Mouse (Mus musculus) macrophage (primary cell): ENCODE data around the gene Srp72. TPM values are rescaled to one million over a fixed set of nuclear protein-coding genes. Genes with fewer than 3 reads are reported as not detected.
"Not testable (repeated sequence)": the region's sequence is repeated elsewhere in the genome, so short reads cannot be mapped to it uniquely, and the experiment has no call there.

Source experiments
- H3K27ac ChIP-seq: fragments of 350-480 bp; formaldehyde crosslinking; 2 replicates; pipeline ENCODE4 v1.9.0; 2021
- H3K36me3 ChIP-seq: fragments of 350-480 bp; formaldehyde crosslinking; 2 replicates; pipeline ENCODE4 v1.9.0; 2021; ENCODE audit errors: inconsistent target
- H3K4me3 ChIP-seq: fragments of 350-480 bp; formaldehyde crosslinking; 2 replicates; pipeline ENCODE4 v1.9.0; 2021; ENCODE audit errors: inconsistent target
- H3K79me2 ChIP-seq: fragments of 350-480 bp; formaldehyde crosslinking; 2 replicates; pipeline ENCODE4 v1.9.0; 2021; ENCODE audit errors: inconsistent target
- WGBS: methylation state at CpG from one replicate; pipeline ENCODE4 v1.1.7; 2026; ENCODE audit warnings: inconsistent platforms; ENCODE audit not compliant: missing documents; 5-methylcytosine and 5-hydroxymethylcytosine counted together
- polyA plus RNA-seq: library from polyadenylated mRNA; stranded (reverse); fragments of 250-400 nt; gene quantifications from 3 replicates; pipeline ENCODE4 v1.2.4, GENCODE M21; 2018; ENCODE audit warnings: inconsistent platforms

Srp72 gene
- polyA plus RNA-seq, 1 experiment from 2014 or later: 120 TPM

DNA sequence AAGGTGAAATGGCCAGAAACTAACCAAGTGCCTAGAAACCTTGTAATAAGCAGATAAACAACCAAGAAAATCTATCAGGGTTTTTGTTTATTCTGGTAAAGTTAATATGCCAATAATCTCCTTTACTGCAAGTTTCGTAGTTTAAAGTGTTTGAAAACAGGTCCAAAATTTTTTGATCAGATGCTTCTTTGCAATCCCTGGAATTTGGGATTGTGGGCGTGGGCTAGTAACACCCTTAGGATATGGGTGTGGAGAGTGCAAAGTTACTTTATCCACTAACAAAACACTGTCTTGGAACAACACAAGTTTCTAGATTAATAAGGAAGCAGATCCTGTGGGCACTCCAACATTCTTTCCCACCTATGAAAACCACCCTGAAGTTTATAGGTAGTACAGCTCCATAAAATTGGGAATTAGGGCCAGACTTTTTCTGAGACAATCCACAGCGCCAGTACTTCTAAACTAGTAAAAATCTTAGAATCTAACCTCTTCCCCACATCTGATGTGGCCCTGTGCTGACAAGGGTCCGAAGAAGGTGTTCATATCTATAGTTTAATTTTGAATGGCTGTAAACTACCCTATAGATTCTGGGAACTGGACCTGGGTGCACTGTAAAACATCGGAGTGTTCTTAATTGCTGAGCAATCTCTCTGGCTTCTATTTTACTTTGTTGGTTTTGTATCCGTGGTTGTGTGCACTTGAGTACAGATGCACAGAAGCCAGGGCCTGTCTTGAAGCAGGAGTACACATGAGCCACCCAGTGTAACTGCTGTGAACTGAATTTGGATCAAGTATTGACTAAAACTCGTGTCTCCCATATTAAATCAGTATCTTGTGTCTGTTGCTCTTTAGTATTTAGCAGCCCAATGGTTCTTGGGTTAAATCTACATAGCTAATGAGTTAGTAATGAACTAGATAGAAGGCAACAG is 22.1 kb upstream of the Srp72 start:
- peak overlapping the region; percentile 53 for H3K27ac ChIP-seq
- H3K36me3 ChIP-seq: peaks cover 10% of the 10 kb centered on the region
- peak overlapping the region; percentile 79 for H3K4me3 ChIP-seq
- whole genome bisulfite sequencing: 4% methylated on average over 7 of the region's 7 CpGs
- peaks cover 79% of the 10 kb centered on the region for H3K79me2 ChIP-seq

DNA sequence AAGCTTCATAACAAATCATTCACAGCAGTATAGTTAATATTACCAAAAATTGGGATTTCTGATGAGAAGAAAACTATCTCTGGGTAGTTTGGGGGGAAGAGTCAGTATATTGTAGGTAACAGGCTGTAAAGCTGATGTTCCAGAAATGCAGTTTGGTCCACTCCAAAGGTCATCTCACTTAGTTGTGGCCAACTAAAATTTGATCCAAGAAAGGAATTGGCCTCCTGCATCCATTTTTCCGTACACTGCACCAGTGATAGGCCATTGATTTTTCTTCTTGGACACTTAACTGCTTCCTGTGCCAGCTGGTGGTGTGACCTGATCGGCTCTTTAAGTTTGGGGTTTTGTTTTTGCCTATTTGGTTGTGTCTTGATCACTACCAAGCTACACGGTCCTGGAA is 20.7 kb upstream of the Srp72 start:
- Histone ChIP-seq H3K27ac (no peak overlapping the region), H3K4me3 (no peak overlapping the region), H3K79me2 (peaks cover 65% of the 10 kb centered on the region), H3K36me3 (peaks cover 23% of the 10 kb centered on the region)
- 79% methylated on average over 3 of the region's 3 CpGs for WGBS

DNA sequence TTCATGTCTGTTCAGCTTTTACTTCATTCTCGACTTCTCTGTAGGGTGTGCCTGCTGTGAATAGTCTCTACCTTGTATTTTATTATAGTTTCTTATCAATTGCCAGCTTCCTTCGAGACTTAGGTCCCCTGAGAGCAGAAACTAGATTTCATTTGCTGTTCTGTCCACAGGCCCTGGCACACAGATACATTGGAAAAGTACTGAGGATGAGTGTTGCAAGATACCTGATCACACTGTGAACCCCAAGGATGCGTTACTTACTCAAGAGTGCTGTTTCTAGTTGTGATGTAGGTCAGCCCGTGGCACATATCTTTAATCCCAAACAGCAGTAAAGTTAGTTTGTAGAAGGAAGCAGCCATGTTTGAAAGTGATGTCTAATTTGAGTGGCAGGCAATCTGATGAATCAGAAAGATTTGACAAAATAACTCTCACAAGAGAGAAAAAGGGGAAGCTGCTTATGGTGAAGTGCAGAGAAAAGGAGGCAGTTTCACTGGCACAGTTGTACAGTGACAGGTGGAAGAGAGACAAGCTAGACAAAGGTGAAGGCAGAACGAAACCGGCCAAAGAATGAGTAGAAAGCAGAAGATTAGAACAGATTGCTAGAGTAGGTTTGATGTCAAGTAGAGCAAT is 20.1 kb upstream of the Srp72 start:
- H3K4me3 ChIP-seq: no peak overlapping the region
- 50% methylated on average over 6 of the region's 6 CpGs for WGBS

DNA sequence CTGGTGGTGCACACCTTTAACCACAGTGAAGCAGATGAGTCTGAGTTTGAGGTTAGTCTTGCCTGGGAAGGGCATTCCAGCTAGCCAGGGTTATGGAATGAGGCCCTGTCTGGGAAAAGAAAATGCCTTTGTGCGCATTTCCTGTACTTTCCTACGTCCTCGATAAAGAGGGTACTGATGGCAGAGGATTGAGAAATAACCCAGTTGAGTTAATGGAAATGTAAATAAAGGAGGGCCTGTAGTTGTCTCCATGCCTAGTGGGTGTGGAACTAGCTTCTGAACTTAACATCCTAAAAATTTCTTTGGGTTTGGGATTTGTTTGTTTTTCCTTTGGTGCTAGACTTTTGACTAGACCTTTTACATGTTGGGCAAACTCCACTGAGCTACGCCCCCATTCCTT is 19.0 kb upstream of the Srp72 start:
- Histone ChIP-seq H3K36me3 (peaks cover 34% of the 10 kb centered on the region), H3K79me2 (peaks cover 48% of the 10 kb centered on the region), H3K27ac (no peak overlapping the region), H3K4me3 (no peak overlapping the region)
- WGBS: 87% methylated on average over 4 of the region's 4 CpGs

More for the DNA sequence above, 20.1 kb upstream of the Srp72 start:
- Histone ChIP-seq H3K79me2 (peaks cover 59% of the 10 kb centered on the region), H3K27ac (no peak overlapping the region; the same call in 1 of the 2 replicates), H3K36me3 (peaks cover 26% of the 10 kb centered on the region)

DNA sequence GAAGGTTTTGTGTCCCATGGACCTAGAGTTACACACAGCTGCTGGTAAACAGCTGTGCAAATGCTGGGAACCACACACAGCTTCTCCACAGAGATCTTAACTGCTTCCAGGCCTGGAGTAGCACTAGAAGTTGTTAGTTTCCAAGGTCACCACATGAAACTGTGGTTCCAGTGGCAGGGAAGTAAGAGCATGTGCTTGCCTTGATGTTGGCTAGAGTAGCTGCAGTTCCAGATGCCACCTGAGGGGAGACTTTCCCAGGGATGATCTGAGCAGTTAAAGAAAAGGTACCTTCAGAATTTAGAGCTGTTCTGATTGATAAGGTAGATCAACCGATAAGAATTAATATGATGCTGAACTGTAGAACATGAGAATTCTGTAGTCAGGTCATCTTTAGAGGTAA is 16.5 kb upstream of the Srp72 start:
- Histone ChIP-seq H3K79me2 (peaks cover 32% of the 10 kb centered on the region), H3K36me3 (peaks cover 58% of the 10 kb centered on the region), H3K4me3 (no peak overlapping the region), H3K27ac (no peak overlapping the region)
- 100% methylated on average over 1 of the region's 1 CpGs for WGBS

DNA sequence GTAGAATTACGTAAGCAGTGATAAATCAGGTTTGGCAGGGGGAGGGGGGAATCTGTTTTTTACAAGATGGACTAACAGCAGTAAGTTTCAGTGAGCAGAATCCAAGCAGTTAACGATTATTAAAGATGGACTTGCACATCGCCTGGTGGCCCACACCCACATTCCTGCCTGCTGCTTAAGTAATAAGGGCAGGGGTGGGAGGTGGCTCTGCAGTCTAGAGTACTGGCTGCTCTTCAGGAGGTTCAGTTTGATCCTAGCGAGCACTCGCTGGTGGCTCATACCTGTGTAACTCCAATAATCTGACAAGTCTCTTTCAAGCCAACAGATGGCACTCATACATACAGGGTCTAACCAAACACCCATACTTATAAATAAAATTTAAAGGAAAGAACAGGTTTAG is 14.9 kb upstream of the Srp72 start:
- Histone ChIP-seq H3K36me3 (peaks cover 67% of the 10 kb centered on the region), H3K27ac (no peak overlapping the region), H3K79me2 (peaks cover 18% of the 10 kb centered on the region), H3K4me3 (no peak overlapping the region)
- WGBS: 96% methylated on average over 5 of the region's 5 CpGs

DNA sequence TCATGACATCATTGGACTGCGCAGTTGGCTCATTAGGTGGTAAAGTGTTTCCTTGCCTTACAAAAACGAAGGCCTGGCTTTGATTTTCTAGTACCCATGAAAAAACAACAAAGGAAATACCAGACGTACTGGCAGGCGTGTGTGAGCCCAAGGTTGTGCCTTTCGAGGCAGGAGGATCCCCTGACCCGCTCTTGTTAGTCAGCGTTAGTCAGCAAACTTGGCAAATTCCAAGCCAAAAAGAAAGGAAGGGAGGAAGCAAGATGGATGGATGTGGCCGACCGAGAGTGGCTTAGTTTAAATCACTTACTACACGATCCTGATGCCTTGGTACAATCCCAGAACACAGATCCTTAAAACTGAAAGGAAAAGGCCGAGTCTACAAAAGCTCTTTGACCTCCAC is 11.9 kb upstream of the Srp72 start:
- WGBS: 92% methylated on average over 11 of the region's 11 CpGs
- H3K27ac ChIP-seq: no peak overlapping the region
- H3K36me3 ChIP-seq: peaks cover 82% of the 10 kb centered on the region
- no peaks in the 10 kb centered on the region for H3K79me2 ChIP-seq
- no peak overlapping the region for H3K4me3 ChIP-seq

DNA sequence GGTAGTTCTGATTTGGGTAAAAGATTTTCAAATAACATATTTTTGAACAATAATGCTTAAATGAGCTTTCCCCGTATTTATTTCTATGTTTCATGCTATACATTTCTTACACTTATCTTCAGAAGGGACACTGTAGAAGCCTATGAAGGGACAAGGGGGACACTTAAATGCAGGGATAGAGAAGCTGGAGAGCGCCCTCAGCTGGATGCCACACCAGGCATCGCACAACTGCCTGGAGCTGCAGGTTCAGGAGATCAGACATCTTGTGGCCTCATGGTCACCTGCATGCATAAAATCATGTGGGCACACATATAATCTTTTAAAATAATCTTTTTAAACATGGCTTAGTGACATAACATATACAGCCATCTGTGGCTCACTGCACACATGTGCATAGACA is 9.8 kb upstream of the Srp72 start:
- Histone ChIP-seq H3K4me3 (no peak overlapping the region), H3K79me2 (no peaks in the 10 kb centered on the region), H3K27ac (no peak overlapping the region), H3K36me3 (peaks cover 84% of the 10 kb centered on the region)
- 100% methylated on average over 3 of the region's 3 CpGs for WGBS

DNA sequence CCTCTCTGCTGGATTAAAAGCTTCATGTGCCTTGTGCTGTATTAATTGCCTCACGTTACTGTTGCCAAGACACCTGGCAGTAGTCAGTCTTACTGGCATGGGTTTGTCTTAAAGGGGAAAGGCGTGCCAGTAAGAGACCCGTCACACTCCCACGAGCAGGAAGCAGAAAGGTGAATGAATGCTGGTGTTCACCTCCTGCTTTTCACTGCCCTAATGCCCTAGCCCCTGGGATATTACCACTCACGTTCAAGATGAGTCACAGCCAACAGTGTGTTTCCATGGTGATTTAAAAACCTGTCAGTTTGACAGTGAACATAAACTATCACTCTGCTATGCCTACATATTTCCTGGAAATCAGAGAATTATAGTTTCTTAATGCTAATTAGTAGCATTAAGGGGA is 5.2 kb upstream of the Srp72 start:
- H3K4me3 ChIP-seq: no peak overlapping the region
- H3K36me3 ChIP-seq: peaks cover 45% of the 10 kb centered on the region
- H3K27ac ChIP-seq: no peak overlapping the region
- whole genome bisulfite sequencing: 94% methylated on average over 5 of the region's 5 CpGs
- peaks cover 3% of the 10 kb centered on the region; the same call in 1 of the 2 replicates for H3K79me2 ChIP-seq

DNA sequence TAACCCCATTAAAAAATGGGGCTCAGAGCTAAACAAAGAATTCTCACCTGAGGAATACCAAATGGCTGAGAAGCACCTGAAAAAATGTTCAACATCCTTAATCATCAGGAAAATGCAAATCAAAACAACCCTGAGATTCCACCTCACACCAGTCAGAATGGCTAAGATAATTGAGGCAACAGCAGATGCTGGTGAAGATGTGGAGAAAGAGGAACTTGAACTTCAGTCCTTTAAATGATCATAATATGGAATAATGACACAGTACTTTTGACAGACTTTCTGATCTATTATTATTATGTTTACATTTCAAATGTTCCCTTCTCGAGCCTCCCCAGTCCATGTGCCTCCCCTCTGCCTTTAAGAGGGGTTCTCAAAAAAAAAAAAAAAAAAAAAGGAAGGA is 3.4 kb upstream of the Srp72 start:
- 88% methylated on average over 1 of the region's 1 CpGs for WGBS
- not testable (repeated sequence) for H3K4me3 ChIP-seq, H3K27ac ChIP-seq
- peaks cover 16% of the 10 kb centered on the region for H3K79me2 ChIP-seq
- H3K36me3 ChIP-seq: peaks cover 31% of the 10 kb centered on the region

DNA sequence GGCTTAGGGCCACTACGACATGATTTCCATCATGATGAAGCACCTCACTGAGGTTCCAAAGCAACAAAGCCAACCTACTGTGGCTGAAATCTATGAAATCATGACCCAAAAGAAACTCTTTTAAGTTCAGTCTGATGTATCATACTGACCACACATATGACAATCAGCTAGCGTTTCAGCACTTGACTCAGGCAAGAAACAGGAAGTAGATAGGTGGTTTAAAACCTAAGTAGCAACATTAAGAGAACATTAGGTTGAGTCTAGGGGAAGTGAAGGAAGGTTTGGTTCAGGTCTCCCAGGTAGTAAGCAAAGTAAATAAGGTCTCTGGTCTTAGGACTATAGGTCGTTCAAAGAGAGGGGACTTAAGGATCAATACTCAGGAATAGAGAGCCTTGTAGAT is 995 bp upstream of the Srp72 start:
- Histone ChIP-seq H3K36me3 (peaks cover 9% of the 10 kb centered on the region), H3K4me3 (peak overlapping the region; percentile 98), H3K79me2 (peaks cover 33% of the 10 kb centered on the region), H3K27ac (no peak overlapping the region)
- WGBS: 32% methylated on average over 3 of the region's 3 CpGs

DNA sequence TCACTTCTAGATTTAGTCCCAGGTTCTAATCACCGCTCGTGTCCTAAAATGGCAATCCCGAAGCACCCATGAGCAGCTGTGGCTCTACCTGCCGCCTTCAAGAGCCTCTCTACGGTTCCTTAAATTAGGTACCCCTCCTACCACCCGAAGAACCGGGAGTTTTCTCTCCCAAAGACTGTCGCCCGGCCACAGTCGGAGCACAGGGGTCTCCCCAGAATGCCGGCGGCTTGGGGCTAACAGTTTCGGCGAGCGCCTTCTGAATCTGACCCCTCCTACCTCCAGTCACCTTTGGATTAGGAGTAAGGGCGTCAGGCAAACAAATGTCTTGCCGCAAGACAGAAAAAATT is 303 bp upstream of the Srp72 start:
- H3K4me3 ChIP-seq: peak overlapping the region; percentile 98
- 2% methylated on average over 15 of the region's 17 CpGs for WGBS
- peak overlapping the region; percentile 72 for H3K27ac ChIP-seq
- peaks cover 33% of the 10 kb centered on the region for H3K79me2 ChIP-seq
- H3K36me3 ChIP-seq: peaks cover 11% of the 10 kb centered on the region

DNA sequence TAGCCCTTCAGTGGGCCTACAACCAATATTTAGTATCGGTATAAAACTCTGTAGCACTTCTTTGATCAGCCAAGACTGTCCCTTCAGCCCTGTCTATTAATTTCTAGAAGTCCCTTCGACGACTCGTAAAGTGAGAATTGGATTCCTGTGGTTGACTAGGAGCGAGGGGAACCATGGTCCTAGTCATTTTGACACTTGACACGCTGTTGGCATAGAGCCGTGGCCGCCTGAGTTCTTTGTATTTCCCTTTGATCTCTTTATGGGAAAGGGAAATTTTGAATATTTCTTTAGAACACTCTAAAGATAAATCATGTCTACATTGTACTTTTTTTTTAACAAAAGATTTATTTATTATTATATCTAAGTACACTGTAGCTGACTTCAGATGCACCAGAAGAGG is 1.3 kb downstream of the Srp72 start:
- Histone ChIP-seq H3K27ac (no peak overlapping the region), H3K79me2 (peaks cover 33% of the 10 kb centered on the region), H3K4me3 (peak overlapping the region; percentile 98; the same call in 1 of the 2 replicates), H3K36me3 (peaks cover 22% of the 10 kb centered on the region)
- WGBS: 82% methylated on average over 8 of the region's 8 CpGs

DNA sequence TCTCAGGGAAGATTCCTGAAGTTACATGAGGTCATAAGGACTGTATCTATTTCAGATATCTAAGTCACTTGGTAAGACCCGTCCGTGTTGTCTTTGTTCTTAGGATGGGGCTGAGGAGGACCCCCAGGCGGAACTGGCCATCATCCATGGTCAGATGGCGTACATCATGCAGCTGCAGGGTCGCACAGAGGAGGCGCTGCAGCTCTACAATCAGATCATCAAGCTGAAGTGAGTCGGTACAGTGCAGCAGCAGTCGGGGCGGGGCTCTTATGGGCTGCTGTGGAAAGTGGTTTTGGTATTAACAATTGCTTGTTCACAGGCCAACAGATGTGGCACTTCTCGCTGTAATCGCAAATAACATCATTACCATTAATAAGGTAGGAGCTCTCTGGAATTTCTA is 9.5 kb downstream of the Srp72 start:
- H3K36me3 ChIP-seq: peaks cover 86% of the 10 kb centered on the region
- WGBS: 96% methylated on average over 11 of the region's 11 CpGs

DNA sequence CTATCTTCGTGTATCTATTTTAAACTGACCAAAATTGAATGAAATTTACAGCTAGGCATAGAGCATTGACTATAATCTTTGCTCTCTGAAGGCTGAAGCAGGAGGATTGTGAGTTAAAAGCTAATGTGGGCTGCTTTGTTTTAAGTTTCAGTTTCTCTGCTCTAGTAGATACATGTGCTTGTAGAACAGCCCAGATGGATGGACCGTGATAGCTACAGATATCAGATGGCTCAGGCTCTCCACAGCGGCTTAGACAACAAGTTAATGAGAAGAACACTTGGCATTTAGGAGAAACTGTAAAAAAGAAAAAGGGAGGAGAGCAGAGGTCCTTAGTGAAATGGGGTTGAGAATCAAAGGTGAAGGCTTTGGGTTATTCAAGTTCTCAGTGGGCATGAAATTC is 16.3 kb downstream of the Srp72 start:
- no peak overlapping the region for H3K27ac ChIP-seq
- no peaks in the 10 kb centered on the region for H3K79me2 ChIP-seq
- no peak overlapping the region for H3K4me3 ChIP-seq
- peaks cover 85% of the 10 kb centered on the region for H3K36me3 ChIP-seq
- 100% methylated on average over 3 of the region's 3 CpGs for WGBS

More for the DNA sequence above, 9.5 kb downstream of the Srp72 start:
- no peaks in the 10 kb centered on the region for H3K79me2 ChIP-seq
- H3K4me3 ChIP-seq: no peak overlapping the region
- H3K27ac ChIP-seq: no peak overlapping the region
